Mouse (Mus musculus): ENCODE results near the gene Draxin.

The Draxin gene

GRCm38 (mm10) chr4:148082257-148083044 lies 48.0 kb downstream of the Draxin start:
- peak; percentile 77 to 81 for DNase-seq

- DNase-seq, result no peak
These were observed 49.3 kb downstream of the Draxin start for GRCm38 (mm10) chr4:148081201-148081600.

DNA sequence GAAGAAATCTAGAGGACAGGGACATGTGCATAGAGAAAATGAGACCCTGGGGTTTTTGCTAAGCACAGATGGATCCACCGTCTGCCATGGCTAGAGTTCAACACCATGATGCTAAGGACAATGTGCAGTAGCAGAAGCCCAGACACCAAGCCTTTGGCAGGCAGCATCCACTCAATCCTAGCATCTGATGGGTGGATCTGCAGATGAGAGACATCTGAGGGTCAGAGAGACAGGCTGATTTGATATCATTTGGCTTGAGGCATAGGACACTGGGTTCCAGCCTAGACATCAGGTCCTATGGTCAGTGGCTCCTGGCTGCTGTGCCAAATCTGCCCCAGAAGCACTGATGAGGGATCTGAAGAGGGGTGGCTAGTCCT lies 49.9 kb downstream of the Draxin start:
- no peak for DNase-seq

DNA sequence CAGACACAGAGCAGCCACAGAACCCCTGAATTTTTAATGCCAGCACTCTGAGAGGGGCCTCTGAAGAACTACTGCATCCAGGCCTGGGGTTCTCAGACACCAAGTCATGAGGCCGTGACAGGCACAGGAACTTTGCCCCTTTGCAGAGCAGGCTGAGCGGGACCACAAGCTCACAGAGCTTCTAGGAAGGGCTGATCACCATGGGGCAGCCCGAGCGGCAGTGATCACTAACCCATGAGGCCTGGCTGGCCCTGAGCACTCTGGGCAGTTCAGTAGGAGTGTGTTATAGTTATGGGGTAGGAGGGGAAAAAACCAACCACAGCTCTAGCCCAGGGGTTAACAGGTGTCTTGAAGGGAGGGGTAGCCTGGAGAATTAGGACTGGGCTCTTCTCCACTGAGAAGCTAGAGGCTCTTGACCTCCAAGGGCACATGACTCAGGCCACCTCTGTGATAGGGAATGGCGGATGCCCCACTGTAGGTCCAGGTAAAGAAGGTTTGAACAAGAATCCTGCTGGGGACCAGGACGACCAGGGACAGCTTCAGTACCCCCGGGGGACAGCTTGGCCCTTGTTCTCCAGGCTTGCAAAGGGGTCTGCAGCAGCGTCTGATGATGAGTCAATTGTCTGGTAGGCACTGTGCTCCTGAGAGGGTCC lies 50.4 kb downstream of the Draxin start:
- no peak for DNase-seq

DNA sequence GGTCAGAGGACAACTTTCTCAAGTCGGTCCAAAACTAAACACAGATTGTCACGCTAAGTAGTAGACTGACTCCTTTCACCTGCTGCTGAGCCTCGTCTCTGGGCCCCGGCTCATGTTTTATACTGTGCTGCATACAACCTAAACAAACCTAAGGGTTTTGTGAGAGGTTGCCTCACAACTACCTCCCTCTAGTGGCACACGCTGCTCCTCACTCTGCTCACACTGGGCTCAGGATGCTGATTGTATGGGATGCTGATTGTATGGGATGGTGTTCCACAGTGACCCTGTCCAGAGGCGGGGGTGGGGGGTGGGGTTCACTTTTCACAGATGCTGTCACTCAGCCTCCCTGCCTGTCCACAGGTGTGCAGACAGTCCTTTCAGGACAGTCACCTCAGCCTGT lies 51.3 kb downstream of the Draxin start:
- DNase-seq, result no peak

GRCm38 (mm10) chr4:148075881-148076280 lies 54.6 kb downstream of the Draxin start:
- no peak for DNase-seq

DNA sequence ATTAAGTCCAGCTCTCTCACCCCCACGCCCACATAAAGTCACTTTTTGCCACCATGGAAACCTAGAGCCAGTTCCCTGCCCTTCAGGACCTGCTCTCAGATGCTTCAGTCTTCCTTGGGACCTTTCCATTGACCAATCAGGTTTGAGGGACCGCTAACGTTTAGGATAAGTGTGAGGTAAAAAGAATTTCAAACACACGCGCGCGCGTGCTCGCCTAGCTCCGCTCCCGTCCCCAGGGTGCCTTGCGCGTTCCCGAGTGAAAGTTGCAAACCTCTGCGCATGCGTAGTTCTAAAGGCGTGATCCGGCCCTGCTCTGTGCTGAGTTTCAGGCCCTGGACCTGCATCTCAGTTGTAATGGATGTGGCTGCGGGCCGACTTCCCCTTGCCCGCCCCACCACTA lies 55.2 kb downstream of the Draxin start:
- DNase-seq, result peak; percentile 75

GRCm38 (mm10) chr4:148074521-148075189 lies 55.8 kb downstream of the Draxin start:
- peak; percentile 36 to 46 for DNase-seq

- no peak for DNase-seq
These were observed 59.0 kb downstream of the Draxin start for GRCm38 (mm10) chr4:148071508-148071907.

DNA sequence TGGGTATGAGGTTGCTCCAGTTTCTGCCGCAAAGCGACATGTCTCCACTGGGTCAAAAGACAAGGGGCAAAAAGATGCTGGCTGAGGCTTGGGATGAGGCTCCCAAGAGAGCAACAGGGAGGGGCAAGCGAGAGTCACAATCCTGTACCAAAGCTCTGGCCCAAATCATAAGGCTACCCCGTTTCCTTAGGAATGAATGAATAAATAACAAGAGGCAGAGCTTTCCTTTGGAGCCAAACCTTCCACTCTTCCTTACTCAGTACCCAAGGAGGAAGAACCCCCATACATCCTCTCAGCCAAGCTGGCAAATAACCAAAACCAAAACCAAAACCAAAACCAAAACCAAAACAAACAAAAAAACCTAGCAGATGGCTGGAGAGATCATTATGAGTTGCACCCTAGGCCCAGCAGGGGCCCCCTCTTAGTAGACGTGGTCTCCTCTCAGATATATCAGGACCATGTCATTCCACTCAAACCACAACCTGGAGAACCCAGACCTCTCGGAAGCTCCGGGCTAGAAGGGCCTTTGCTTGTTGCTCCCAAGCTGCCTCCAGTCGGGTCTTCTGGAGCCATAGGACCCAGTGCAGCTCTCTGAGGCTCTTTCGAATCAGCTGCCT lies 60.8 kb downstream of the Draxin start:
- DNase-seq, result no peak

DNA sequence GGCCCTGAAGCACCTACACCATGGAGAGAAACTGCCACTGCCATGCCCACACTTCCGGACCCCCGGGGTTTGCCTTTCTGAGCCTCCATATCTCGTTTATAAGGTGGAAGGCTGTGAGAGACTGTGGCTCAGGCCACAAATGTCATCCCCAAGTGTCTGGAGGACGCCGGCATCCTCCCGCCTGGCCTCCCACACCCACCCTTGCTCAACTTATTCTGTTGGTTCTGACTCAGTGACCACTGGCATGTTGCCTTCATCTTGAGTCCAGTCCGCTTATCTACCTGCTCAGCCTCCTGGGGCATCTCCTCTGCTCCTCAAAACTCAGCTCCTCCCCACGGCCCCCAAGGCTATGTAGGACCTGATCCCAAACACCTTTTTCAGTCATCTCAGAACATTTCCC lies 63.2 kb downstream of the Draxin start:
- no peak for DNase-seq

GRCm38 (mm10) chr4:148066401-148066744 lies 64.1 kb downstream of the Draxin start:
- DNase-seq, result no peak

- DNase-seq, result no peak
These were observed 64.6 kb downstream of the Draxin start for GRCm38 (mm10) chr4:148065702-148066400.

- no peak for DNase-seq
These were observed 69.4 kb downstream of the Draxin start for GRCm38 (mm10) chr4:148061086-148061480.

- peak; percentile 37 to 41 for DNase-seq
These were observed 70.1 kb downstream of the Draxin start for GRCm38 (mm10) chr4:148060120-148061085.

DNA sequence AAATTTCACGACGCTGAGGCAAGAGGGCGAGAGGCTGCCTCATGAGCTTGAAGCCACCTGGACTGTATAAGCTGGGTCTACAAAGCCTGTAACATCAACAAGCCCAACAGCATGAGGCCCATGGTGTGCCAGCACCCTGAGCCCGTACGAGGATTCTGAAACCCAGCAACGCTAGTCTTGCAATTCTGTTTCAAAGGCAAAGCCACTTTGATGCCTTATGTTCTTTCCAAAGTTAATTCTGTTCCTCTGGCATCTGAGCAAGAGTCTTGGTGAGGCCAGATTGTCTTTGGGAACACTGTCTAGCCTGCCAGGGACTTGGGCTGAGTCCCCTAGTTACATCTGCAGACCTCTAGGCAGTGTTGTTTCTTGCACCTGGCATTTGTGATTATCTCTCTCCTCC lies 71.5 kb downstream of the Draxin start:
- no peak for DNase-seq

DNA sequence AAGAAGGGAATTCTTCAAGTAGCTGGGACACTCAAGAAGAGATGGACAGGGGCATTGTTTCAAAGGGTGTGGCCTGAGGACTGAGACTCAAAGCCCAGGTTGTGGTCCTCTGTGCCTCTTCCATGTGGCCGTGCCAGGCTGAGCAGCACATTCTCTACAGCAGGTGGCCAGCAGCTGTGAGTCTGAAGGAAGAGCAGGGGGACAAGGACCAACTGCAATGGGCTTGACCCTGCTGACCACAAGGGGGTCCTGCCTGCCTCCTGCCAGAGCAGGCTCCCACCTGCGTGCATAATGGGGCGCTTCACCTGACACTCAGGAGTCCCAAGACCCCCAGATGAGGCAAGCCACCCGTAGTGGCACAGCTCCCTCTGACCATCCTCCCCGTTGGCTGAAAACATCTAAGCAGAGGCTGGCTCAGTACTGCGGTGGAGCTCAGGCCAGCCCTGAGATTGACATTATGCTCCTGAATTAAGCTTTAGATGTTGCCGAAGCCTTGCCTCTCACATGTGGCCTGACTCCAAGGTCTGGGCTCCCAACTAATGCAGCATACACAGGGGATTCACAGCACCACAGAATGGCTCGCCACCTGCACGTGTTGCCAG lies 72.2 kb downstream of the Draxin start:
- DNase-seq, result no peak

DNA sequence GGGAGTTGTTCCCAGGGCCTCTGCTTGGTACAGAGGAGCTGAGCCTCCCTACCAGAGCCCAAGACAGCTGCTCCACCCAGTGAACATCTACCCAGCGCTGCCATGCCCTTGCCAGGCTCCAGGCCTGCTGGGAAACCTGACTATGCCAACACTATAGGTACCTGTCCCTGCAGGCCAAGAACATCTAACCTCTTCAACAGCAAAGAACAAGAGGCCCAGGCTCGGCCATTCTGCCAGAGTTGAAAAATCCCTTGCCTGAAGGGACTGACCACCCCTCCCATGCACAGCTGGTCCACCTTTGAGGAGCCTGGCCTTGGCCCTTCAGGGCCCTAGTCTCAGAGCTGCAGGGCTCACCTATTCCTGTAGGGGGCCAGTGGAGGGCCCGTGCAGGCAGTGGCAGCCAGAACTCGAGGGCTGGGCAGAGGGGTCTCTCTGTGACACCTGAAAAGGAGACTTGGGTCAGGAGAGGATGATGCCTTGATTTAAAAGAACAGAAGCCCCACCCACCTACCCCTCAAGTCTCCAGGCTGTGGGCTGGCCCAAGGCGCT lies 72.8 kb downstream of the Draxin start:
- DNase-seq, result no peak

GRCm38 (mm10) chr4:148056801-148057200 lies 73.7 kb downstream of the Draxin start:
- no peak for DNase-seq

DNA sequence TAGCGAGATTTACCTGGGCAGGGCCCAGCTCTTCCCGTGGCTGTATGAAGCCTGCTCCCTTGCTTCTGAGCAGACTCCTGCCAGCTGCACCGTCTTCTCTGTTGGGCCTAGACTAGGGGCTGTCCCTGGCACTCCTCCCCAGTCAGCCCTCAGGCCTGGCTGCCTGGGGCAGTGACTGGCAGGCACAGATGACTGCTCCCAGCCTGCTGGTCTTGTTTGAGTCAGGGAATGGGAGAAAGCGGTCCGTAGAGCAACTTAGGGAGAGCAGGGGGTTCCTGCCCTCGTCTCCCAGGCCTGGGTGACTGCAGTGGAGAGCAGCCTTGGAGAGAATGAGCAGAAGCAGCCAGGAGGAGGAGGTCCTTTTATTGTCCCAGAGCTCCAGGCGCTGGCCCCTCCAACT lies 74.3 kb downstream of the Draxin start:
- DNase-seq, result no peak

Measured in B cell, adult 2 months (primary cell).